Mouse (Mus musculus) thymus, adult 2 months (tissue): Measurements from ENCODE around the gene Mid1.

Experiments
- CTCF ChIP-seq: fragments of 200-500 bp; IDR thresholded peaks from 2 replicates; pipeline ENCODE4 v1.5.1; 2012; ENCODE audit warnings: mild to moderate bottlenecking, control low read depth, low read length, moderate library complexity, borderline replicate concordance; ENCODE audit not compliant: control insufficient read depth, poor library complexity, insufficient read depth; ENCODE audit errors: extremely low read depth
- POLR2A ChIP-seq: fragments of 200-500 bp; IDR thresholded peaks from 2 replicates; pipeline ENCODE4 v1.6.1; 2012; ENCODE audit warnings: mild to moderate bottlenecking, low read length, control low read depth, moderate library complexity; ENCODE audit not compliant: control insufficient read depth, poor library complexity, insufficient read depth; ENCODE audit errors: extremely low read depth

GRCm38 (mm10) chrX:169811318-169811717 lies 126.3 kb downstream of the Mid1 start:
- TF ChIP-seq POLR2A, result no peak
- no peak for TF ChIP-seq CTCF
